Mouse (Mus musculus) hindbrain, embryonic 10.5 days (tissue): Measurements from ENCODE around the gene Utp11. TPM values are rescaled to one million over a fixed set of nuclear protein-coding genes. Genes with fewer than 3 reads are reported as not detected.
"Not testable (repeated sequence)": the region's sequence is repeated elsewhere in the genome, so short reads cannot be mapped to it uniquely, and the experiment has no call there.

Experiments
- DNase-seq: peaks from one replicate; pipeline ENCODE4 v3.0.0-alpha.2; 2017; ENCODE audit warnings: low spot score
- H3K27ac ChIP-seq: fragments of 300-500 bp; sonication (generic); 2 replicates; pipeline ENCODE4 v1.5.1; 2016; ENCODE audit warnings: mild to moderate bottlenecking, moderate library complexity
- H3K27me3 ChIP-seq: fragments of 300-500 bp; sonication (generic); 2 replicates; pipeline ENCODE4 v1.6.1; 2016; ENCODE audit warnings: mild to moderate bottlenecking; ENCODE audit not compliant: poor library complexity, insufficient read depth, severe bottlenecking
- H3K36me3 ChIP-seq: fragments of 300-500 bp; sonication (generic); 2 replicates; pipeline ENCODE4 v1.6.1; 2016; ENCODE audit warnings: mild to moderate bottlenecking, moderate library complexity
- H3K4me1 ChIP-seq: fragments of 300-500 bp; sonication (generic); replicated peaks from 2 replicates; pipeline ENCODE4 v1.6.1; 2016; ENCODE audit warnings: mild to moderate bottlenecking
- H3K4me3 ChIP-seq: fragments of 300-500 bp; sonication (generic); 2 replicates; pipeline ENCODE4 v1.5.1; 2016; ENCODE audit warnings: mild to moderate bottlenecking, moderate library complexity
- H3K9me3 ChIP-seq: fragments of 300-500 bp; sonication (generic); 2 replicates; pipeline ENCODE4 v1.6.1; 2016; ENCODE audit warnings: mild to moderate bottlenecking, moderate library complexity
- WGBS: fragments of 180-500 bp; shearing (Covaris S2); methylation state at CpG from one replicate; pipeline ENCODE4 v1.1.7; 2016; 5-methylcytosine and 5-hydroxymethylcytosine counted together
- polyA plus RNA-seq: library from polyadenylated mRNA; unstranded; fragments of >200 nt; fragmentation: Nextera tagmentation; extraction: Ambion mirVana; gene quantifications from 2 replicates; pipeline ENCODE4 v1.2.1, GENCODE M21; 2016

Utp11 gene
- 62.8 and 62.9 TPM in 2 replicates for polyA plus RNA-seq

- Histone ChIP-seq H3K4me3 (peak within 1 kb of the TSS; percentile 95), H3K27ac (peak within 1 kb of the TSS; percentile 91), H3K4me1 (peaks cover 33% of the 10 kb centered on the region), H3K27me3 (peaks cover 24% of the 10 kb centered on the region), H3K36me3 (peaks cover 14% of the 10 kb centered on the region), H3K9me3 (no peaks in the 10 kb centered on the region)
- peak; percentile 89 for DNase-seq
- 1% methylated on average over 43 of the region's 43 CpGs for WGBS
Measured at GRCm38 (mm10) chr4:124693135-124693894, at the start of gene Utp11. TSS of gene Utp11 (minus strand) at chr4:124693600.

DNA sequence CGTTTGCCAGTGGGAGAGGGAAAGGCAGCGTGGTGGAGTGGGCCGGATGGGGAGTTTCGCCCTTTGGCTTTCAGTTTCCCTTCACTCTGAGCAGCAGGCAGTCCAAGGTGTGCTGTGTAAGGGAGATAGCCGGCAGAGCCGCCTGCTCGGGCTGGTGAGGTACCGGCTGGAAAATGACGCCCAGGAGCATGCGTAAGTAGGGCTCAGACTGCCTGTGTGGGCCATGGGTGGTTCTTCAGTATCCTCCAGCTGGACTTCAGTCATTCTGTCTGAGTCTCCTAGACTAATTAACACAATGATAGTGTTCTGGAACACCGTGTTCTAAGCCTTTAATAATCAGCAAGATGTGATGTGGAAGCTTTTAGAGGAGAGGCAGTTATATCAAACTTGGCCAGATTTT is 49.4 kb upstream of the Utp11 start:
- no peak overlapping the region for H3K27ac ChIP-seq
- H3K4me1 ChIP-seq: peaks cover 15% of the 10 kb centered on the region
- WGBS: 87% methylated on average over 11 of the region's 11 CpGs

DNA sequence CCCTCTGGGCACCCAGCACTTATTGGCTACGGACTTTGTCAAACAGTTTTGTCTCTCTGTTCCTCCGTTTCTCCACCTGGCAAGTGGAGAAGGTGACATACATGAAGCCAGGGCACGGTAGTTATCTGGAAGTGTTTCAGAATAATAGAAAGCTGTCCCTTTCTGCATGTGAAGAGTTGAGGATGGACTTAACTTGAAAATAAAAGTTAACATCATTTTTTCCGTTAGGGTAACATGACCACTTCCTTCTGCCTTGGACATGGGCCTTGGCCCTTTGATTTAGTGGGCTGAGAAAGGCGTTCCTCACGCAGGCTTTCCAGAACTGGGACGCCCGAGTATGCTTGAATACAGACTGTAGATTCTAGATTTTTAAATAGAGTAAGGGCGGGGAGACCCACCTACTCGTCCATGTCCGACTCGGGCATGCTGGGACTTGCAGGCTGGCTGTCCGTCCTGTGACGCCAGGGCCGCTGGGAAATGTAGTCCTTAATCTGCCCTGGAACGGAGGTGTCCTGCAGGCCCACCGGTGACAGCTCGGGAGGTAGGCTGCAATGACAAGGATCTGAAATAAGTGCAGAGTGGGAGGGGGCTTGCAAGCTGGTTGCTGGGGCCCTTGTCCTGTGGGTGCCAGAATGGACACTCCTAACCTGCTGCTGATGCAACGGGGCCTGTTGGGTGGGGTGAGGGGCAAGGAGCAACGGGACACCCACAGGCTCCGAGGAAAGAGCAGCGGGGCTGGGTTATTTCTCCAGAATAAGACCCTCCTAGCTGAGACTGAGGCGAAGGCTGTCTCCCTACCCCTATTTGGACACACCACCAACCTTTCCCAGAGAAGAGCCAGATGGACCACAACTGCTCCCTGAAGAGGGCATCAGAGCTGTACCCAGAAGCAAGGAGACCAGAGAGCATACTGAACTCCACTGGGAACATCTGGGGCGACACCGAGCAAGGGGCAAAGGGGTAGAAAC is 48.3 kb upstream of the Utp11 start, which contains the start of gene Inpp5b:
Gene Inpp5b, plus strand, starts transcription at position 475 of the 968 bp plus-strand sequence.
- WGBS: 20% methylated on average over 25 of the region's 25 CpGs
- Histone ChIP-seq H3K4me3 (peak within 1 kb of the TSS; percentile 64), H3K4me1 (peaks cover 25% of the 10 kb centered on the region), H3K27ac (peak within 1 kb of the TSS; percentile 86), H3K9me3 (no peaks in the 10 kb centered on the region), H3K27me3 (peaks cover 8% of the 10 kb centered on the region; the same call in 1 of the 2 replicates), H3K36me3 (no peaks in the 10 kb centered on the region)
- DNase-seq: peak; percentile 74

More for the DNA sequence above, 49.4 kb upstream of the Utp11 start:
- Histone ChIP-seq H3K9me3 (no peaks in the 10 kb centered on the region), H3K4me3 (no peak overlapping the region), H3K36me3 (no peaks in the 10 kb centered on the region), H3K27me3 (peaks cover 8% of the 10 kb centered on the region; the same call in 1 of the 2 replicates)
- no peak for DNase-seq

DNA sequence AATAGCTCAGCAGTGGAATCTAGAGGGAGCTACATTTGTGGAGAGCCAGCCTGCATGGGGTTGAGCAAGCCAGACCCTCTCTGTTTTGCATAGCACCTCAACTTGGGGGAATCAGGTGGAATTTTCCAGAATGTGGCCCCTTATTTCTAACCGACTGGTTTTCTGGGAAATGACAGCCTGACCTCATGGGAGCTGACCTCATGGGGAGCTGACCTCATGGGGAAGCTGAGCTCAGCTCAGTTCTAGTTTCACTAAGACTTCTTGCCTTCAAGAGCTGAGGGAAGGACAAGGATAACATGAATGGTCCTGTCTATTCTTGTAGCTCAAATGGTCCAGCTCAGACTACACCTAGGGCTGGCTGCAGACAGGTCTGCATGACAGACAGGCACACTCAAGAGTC is 45.4 kb upstream of the Utp11 start:
- peaks cover 6% of the 10 kb centered on the region for H3K36me3 ChIP-seq
- H3K9me3 ChIP-seq: no peaks in the 10 kb centered on the region
- H3K4me3 ChIP-seq: no peak overlapping the region
- no peak for DNase-seq
- peaks cover 3% of the 10 kb centered on the region; the same call in 1 of the 2 replicates for H3K27me3 ChIP-seq
- peaks cover 31% of the 10 kb centered on the region for H3K4me1 ChIP-seq
- 60% methylated on average over 1 of the region's 1 CpGs for WGBS
- H3K27ac ChIP-seq: no peak overlapping the region

GRCm38 (mm10) chr4:124738013-124738412 is 44.6 kb upstream of the Utp11 start:
- no peak overlapping the region for H3K4me3 ChIP-seq
- no peak overlapping the region for H3K27ac ChIP-seq
- H3K4me1 ChIP-seq: peaks cover 31% of the 10 kb centered on the region
- 63% methylated on average over 4 of the region's 4 CpGs for WGBS
- H3K36me3 ChIP-seq: peaks cover 14% of the 10 kb centered on the region
- no peak for DNase-seq
- H3K27me3 ChIP-seq: no peaks in the 10 kb centered on the region
- no peaks in the 10 kb centered on the region for H3K9me3 ChIP-seq

- Histone ChIP-seq H3K9me3 (no peaks in the 10 kb centered on the region), H3K4me3 (no peak overlapping the region), H3K36me3 (peaks cover 19% of the 10 kb centered on the region), H3K27ac (no peak overlapping the region), H3K4me1 (peaks cover 31% of the 10 kb centered on the region), H3K27me3 (no peaks in the 10 kb centered on the region)
- WGBS: 78% methylated on average over 5 of the region's 5 CpGs
- DNase-seq: no peak
Measured at GRCm38 (mm10) chr4:124737486-124737885, 44.1 kb upstream of the Utp11 start.

- H3K36me3 ChIP-seq: peaks cover 24% of the 10 kb centered on the region
- peaks cover 26% of the 10 kb centered on the region for H3K4me1 ChIP-seq
- H3K27me3 ChIP-seq: no peaks in the 10 kb centered on the region
- H3K4me3 ChIP-seq: no peak overlapping the region
- 83% methylated on average over 2 of the region's 2 CpGs for WGBS
- DNase-seq: no peak
- no peak overlapping the region for H3K27ac ChIP-seq
- H3K9me3 ChIP-seq: no peaks in the 10 kb centered on the region
Measured at GRCm38 (mm10) chr4:124736952-124737351, 43.6 kb upstream of the Utp11 start.

GRCm38 (mm10) chr4:124726121-124726520 is 32.7 kb upstream of the Utp11 start:
- Histone ChIP-seq H3K4me3 (no peak overlapping the region), H3K27me3 (no peaks in the 10 kb centered on the region), H3K4me1 (no peaks in the 10 kb centered on the region), H3K27ac (no peak overlapping the region), H3K36me3 (peaks cover 100% of the 10 kb centered on the region), H3K9me3 (no peaks in the 10 kb centered on the region)
- 92% methylated on average over 6 of the region's 6 CpGs for WGBS
- no peak for DNase-seq

DNA sequence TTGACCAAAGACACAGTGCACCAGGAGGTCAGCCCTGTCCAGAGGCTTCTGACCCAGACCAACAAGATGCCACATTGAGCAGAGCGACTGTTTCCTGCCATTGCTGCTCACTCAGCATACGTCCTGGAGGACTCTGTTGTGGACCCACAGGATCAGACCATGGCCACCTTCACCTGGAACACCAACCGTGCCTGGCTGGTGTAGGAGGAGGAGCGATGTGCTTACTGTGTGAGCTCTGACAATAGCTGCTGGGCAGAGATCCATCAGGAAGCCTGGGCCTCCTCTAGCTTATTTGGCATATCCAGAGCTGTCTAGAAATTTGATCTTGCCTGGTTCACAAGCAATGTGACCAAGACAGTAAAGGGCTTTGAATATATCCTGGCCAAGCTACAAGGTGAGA is 25.7 kb upstream of the Utp11 start:
- Histone ChIP-seq H3K36me3 (peaks cover 85% of the 10 kb centered on the region), H3K27ac (no peak overlapping the region), H3K4me3 (no peak overlapping the region), H3K9me3 (no peaks in the 10 kb centered on the region), H3K4me1 (peaks cover 19% of the 10 kb centered on the region), H3K27me3 (no peaks in the 10 kb centered on the region)
- DNase-seq: no peak
- WGBS: 93% methylated on average over 4 of the region's 4 CpGs

- Histone ChIP-seq H3K4me1 (peaks cover 31% of the 10 kb centered on the region), H3K27me3 (peaks cover 2% of the 10 kb centered on the region), H3K27ac (peak within 1 kb of the TSS; percentile 90), H3K4me3 (peak within 1 kb of the TSS; percentile 94), H3K36me3 (peaks cover 42% of the 10 kb centered on the region), H3K9me3 (no peaks in the 10 kb centered on the region)
- WGBS: under 1% methylated on average over 57 of the region's 57 CpGs
- peak; percentile 96 for DNase-seq
Measured at GRCm38 (mm10) chr4:124714545-124715481, 21.4 kb upstream of the Utp11 start, which contains the start of gene Sf3a3. TSS of gene Sf3a3 (plus strand) at chr4:124714776.

DNA sequence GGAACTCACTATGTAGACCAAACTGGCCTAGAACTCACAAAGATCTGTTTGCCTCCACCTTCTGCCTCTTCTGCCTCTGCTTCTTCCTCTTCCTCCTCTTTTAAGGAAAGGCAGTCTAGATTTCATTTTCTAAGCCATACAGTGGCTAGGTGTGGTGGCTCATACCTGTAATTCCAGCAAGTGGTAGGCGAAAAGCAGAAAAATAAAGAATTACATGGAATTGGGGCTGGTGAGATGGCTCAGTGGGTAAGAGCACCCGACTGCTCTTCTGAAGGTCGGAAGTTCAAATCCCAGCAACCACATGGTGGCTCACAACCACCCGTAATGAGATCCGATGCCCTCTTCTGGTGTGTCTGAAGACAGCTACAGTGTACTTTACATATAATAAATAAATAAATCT is 20.4 kb upstream of the Utp11 start:
- WGBS: 79% methylated on average over 5 of the region's 5 CpGs
- not testable (repeated sequence) for DNase-seq, H3K4me3 ChIP-seq, H3K9me3 ChIP-seq, H3K27ac ChIP-seq
- H3K36me3 ChIP-seq: peaks cover 32% of the 10 kb centered on the region
- H3K4me1 ChIP-seq: peaks cover 41% of the 10 kb centered on the region
- peaks cover 11% of the 10 kb centered on the region for H3K27me3 ChIP-seq

DNA sequence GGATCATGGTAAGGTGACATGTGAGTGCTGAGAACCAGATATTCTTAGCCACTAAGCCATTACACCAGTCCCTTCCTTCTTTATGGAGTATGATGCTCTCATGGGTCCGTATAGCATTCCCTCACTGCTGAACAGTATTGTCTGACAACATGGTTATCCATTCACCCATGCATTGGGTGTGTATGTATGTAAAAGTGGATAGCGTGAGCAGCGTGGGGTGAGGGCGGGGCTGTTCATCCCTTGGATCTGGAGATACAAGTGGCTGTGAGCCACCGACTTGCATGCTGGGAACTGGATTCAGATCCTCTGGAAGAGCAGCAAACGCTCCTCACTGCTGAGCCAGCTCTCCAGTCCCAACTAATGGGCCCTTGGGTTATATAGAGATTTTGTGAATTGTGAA is 19.2 kb upstream of the Utp11 start:
- Histone ChIP-seq H3K27me3 (peaks cover 21% of the 10 kb centered on the region), H3K27ac (no peak overlapping the region), H3K4me3 (no peak overlapping the region), H3K36me3 (peaks cover 21% of the 10 kb centered on the region), H3K9me3 (no peaks in the 10 kb centered on the region), H3K4me1 (peaks cover 50% of the 10 kb centered on the region)
- WGBS: 87% methylated on average over 6 of the region's 6 CpGs
- DNase-seq: no peak
